Mouse (Mus musculus) heart, adult 2 months (tissue): ENCODE measurements at regions not wholly inside any gene's neighbourhood (a gene's known extent, or its start where the extent isn't known, plus 50 kb on each side); places are given as distances from the start of the nearest gene placed in this dataset.
"Not testable (repeated sequence)": the region's sequence is repeated elsewhere in the genome, so short reads cannot be mapped to it uniquely, and the experiment has no call there.

Experiments
- DNase-seq, 2 experiments: peaks; one replicate each; pipeline ENCODE4 v3.0.0; 2021
- H3K27ac ChIP-seq: fragments of 200-600 bp; 2 replicates; pipeline ENCODE4 v1.8.1; 2022
- H3K27me3 ChIP-seq: fragments of 200-500 bp; 2 replicates; pipeline ENCODE4 v1.6.1; 2012; ENCODE audit warnings: mild to moderate bottlenecking, low read length, inconsistent platforms, mixed read lengths; ENCODE audit not compliant: control insufficient read depth, insufficient read depth
- H3K36me3 ChIP-seq: fragments of 200-500 bp; 2 replicates; pipeline ENCODE4 v1.6.1; 2012; ENCODE audit warnings: low read length, inconsistent platforms; ENCODE audit not compliant: control insufficient read depth, insufficient read depth
- H3K4me1 ChIP-seq: fragments of 200-500 bp; 2 replicates; pipeline ENCODE4 v1.6.1; 2011; ENCODE audit warnings: low read length; ENCODE audit not compliant: control insufficient read depth, insufficient read depth
- H3K4me3 ChIP-seq: fragments of 200-600 bp; 2 replicates; pipeline ENCODE4 v1.8.1; 2022
- H3K79me2 ChIP-seq: fragments of 200-500 bp; replicated peaks from 2 replicates; pipeline ENCODE4 v1.6.1; 2012; ENCODE audit warnings: mild to moderate bottlenecking, inconsistent platforms, low read length, moderate library complexity, mixed read lengths; ENCODE audit not compliant: control insufficient read depth, insufficient read depth
- H3K9ac ChIP-seq: fragments of 200-500 bp; 2 replicates; pipeline ENCODE4 v1.6.1; 2012; ENCODE audit warnings: low read depth, mild to moderate bottlenecking, control low read depth, inconsistent platforms, low read length, mixed read lengths
- CTCF ChIP-seq: fragments of 200-600 bp; IDR thresholded peaks from 2 replicates; pipeline ENCODE4 v1.8.1; 2022; ENCODE audit warnings: antibody characterized with exemption, mild to moderate bottlenecking, moderate library complexity
- EP300 ChIP-seq: fragments of 200-500 bp; IDR thresholded peaks from 2 replicates; pipeline ENCODE4 v1.6.1; 2011; ENCODE audit warnings: low read depth, low read length, control low read depth; ENCODE audit not compliant: insufficient read depth
- POLR2A ChIP-seq: fragments of 200-500 bp; IDR thresholded peaks from 2 replicates; pipeline ENCODE4 v1.6.1; 2011; ENCODE audit warnings: mild to moderate bottlenecking, low read depth, low read length, control low read depth; ENCODE audit not compliant: insufficient read depth
- WGBS: fragments of 180-500 bp; shearing (Covaris S2); methylation state at CpG from one replicate; pipeline ENCODE4 v1.1.7; 2018; 5-methylcytosine and 5-hydroxymethylcytosine counted together
- intact Hi-C: fragments of 180-260 bp; cut with DNase I; formaldehyde crosslinking; loops from one replicate; pipeline ENCODE4 v1.15.1; 2025

GRCm38 (mm10) chr14:60556541-60556940 is 77.3 kb upstream of the Spata13 start:
- DNase-seq, result no peak
- WGBS, result 33% methylated on average over 5 of the region's 5 CpGs
- H3K4me1 ChIP-seq, result peaks cover 3% of the 10 kb centered on the region
- TF ChIP-seq POLR2A, result no peak
- TF ChIP-seq EP300, result no peak
- TF ChIP-seq CTCF, result no peak
- no peak overlapping the region for H3K9ac ChIP-seq
- intact Hi-C loops, result no loop called here
- no peak overlapping the region for H3K4me3 ChIP-seq
- no peak overlapping the region for H3K27ac ChIP-seq
- no peaks in the 10 kb centered on the region for H3K27me3 ChIP-seq
- H3K79me2 ChIP-seq, result no peaks in the 10 kb centered on the region
- H3K36me3 ChIP-seq, result no peaks in the 10 kb centered on the region

DNA sequence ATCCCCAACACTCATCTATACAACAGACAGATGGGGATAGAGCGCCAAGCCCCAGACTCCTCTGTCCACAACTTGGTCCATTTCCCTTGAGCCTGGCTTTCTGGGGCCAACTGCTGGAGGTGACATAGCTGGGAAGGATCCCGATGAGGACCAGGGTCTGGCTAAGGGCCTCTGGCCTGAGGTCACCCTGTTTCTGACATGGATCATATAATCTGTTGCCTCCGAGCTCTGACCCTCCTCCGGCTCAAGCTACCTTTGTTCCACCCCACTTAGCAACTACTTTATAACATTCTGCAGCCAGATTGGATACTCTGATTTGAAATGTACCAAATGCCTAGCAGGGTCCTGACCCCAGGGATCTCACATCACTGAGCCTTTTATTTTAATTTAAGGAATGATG is 76.8 kb upstream of the Spata13 start:
- Histone ChIP-seq H3K27ac (no peak overlapping the region), H3K4me3 (no peak overlapping the region), H3K27me3 (no peaks in the 10 kb centered on the region), H3K4me1 (peaks cover 3% of the 10 kb centered on the region), H3K36me3 (no peaks in the 10 kb centered on the region), H3K9ac (no peak overlapping the region), H3K79me2 (no peaks in the 10 kb centered on the region)
- 77% methylated on average over 4 of the region's 4 CpGs for WGBS
- no peak for TF ChIP-seq POLR2A
- no peak for DNase-seq
- intact Hi-C loops, result no loop called here

DNA sequence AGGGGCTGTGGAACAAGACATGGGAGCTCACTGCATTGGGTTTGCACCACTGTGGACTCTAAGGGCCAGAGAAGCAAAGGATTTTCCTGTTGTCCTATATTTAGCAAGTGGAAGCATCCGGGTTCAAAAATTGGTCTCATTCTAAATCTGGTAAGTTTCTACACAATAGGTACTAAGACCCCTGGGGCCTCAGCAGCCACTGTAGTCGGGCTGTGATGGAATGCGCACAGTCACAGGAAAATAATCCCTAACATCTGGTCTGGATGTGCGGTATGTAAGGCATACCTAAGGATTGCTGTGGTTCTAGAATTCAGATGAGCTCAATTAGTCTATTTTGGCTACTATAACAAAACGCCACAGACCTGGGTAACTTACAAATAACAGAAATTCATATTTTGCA is 74.4 kb upstream of the Spata13 start:
- TF ChIP-seq POLR2A, result no peak
- no peak for TF ChIP-seq EP300
- no peak for TF ChIP-seq CTCF
- peaks cover 3% of the 10 kb centered on the region for H3K4me1 ChIP-seq
- 56% methylated on average over 5 of the region's 5 CpGs for WGBS

GRCm38 (mm10) chr14:60559826-60560529 is 73.8 kb upstream of the Spata13 start:
- no peak overlapping the region for H3K4me3 ChIP-seq
- TF ChIP-seq POLR2A (no peak), CTCF (peak; percentile 62), EP300 (no peak)
- H3K36me3 ChIP-seq, result no peaks in the 10 kb centered on the region
- peak in 1 of 2 experiments; percentile 27 for DNase-seq
- no peaks in the 10 kb centered on the region for H3K27me3 ChIP-seq
- 82% methylated on average over 13 of the region's 13 CpGs for WGBS
- peak overlapping the region; percentile 15; the same call in 1 of the 2 replicates for H3K27ac ChIP-seq
- no peaks in the 10 kb centered on the region for H3K79me2 ChIP-seq
- intact Hi-C loops, result loop anchor here (2.0 kb wide), 1 partner anchor 29 kb away; no protein-coding TSS in a partner anchor
- peaks cover 3% of the 10 kb centered on the region for H3K4me1 ChIP-seq
- no peak overlapping the region for H3K9ac ChIP-seq

More for the DNA sequence above, 74.4 kb upstream of the Spata13 start:
- Histone ChIP-seq H3K27me3 (no peaks in the 10 kb centered on the region), H3K36me3 (no peaks in the 10 kb centered on the region), H3K9ac (no peak overlapping the region), H3K27ac (peak overlapping the region; percentile 15; the same call in 1 of the 2 replicates), H3K4me3 (no peak overlapping the region), H3K79me2 (no peaks in the 10 kb centered on the region)
- DNase-seq, result no peak
- intact Hi-C loops, result loop anchor here (2.0 kb wide), 1 partner anchor 29 kb away; no protein-coding TSS in a partner anchor

DNA sequence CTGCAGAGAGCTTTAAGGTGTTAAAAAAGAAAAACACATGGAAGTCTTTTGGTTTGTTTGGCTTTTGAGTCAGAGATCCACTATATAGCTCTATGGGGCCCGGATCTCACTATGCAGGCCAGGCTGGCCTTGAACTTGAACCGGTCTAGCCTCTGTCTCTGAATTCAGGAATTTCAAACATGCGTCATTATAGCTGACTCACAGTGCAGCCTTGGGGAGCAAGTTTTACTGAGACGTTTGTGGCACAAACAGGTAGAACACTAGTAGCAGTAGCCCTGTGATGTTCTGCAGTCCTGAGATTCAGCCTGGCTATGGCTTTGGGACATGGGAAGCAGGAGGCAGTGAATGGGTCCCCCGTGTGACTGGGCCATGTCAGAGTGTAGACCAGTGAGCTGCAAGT is 57.5 kb upstream of the Spata13 start:
- TF ChIP-seq CTCF (no peak), EP300 (no peak), POLR2A (no peak)
- no peaks in the 10 kb centered on the region for H3K4me1 ChIP-seq
- no peaks in the 10 kb centered on the region for H3K27me3 ChIP-seq
- intact Hi-C loops, result no loop called here
- no peak overlapping the region for H3K9ac ChIP-seq
- no peak for DNase-seq
- H3K27ac ChIP-seq, result no peak overlapping the region
- no peak overlapping the region for H3K4me3 ChIP-seq
- H3K79me2 ChIP-seq, result no peaks in the 10 kb centered on the region
- 82% methylated on average over 5 of the region's 5 CpGs for WGBS
- no peaks in the 10 kb centered on the region for H3K36me3 ChIP-seq

GRCm38 (mm10) chr14:60580131-60580530 is 53.7 kb upstream of the Spata13 start:
- H3K27ac ChIP-seq, H3K79me2 ChIP-seq, H3K4me3 ChIP-seq, H3K9ac ChIP-seq, H3K36me3 ChIP-seq, H3K27me3 ChIP-seq, DNase-seq, H3K4me1 ChIP-seq, intact Hi-C loops: not testable (repeated sequence)
